ENCODE assay signal across 11 mouse cellular contexts in the genomic region with DNA sequence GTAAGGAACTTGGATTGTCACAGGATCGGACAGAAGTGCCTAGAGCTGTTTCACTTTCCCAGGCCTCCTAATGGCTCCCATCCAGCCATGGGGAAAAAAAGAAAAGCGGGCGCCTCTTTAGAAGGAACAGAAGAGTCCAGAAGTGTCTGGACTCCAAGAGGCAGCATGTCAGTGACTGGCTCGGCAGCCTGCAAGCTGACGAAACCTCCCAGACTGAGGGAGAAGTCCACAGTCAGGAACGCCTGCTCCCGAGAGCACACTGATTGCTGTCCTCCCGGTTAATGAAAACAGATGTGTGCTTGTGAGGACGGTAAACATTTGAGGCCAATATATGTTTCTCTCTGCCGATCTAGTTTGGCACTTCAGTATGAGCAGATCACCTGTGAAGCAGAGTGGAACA.
DNase-seq lines count a peak whose midpoint lies in the region; ATAC-seq lines count a peak whose summit lies in the region.
"Had no signal": no experiment of that assay in that cellular context is flagged by ENCODE, and none has a peak within 500 bp of the region (broad histone marks: within the 10 kb centered on the region; RNA-seq: fewer than 3 reads in every experiment).

No protein-coding gene starts in this region.

- no peak overlapping the region for H3K9ac ChIP-seq in limb, embryonic 13.5 days
- no peak overlapping the region for H3K9ac ChIP-seq in forebrain, embryonic 13.5 days
- H3K9ac ChIP-seq: limb, embryonic 15.5 days had no signal

- 27% methylated on average over 10 of the region's 10 CpGs for WGBS in limb, embryonic 13.5 days
- 90% methylated on average over 10 of the region's 10 CpGs for WGBS in forebrain, embryonic 13.5 days

- H3K4me3 ChIP-seq in limb, embryonic 13.5 days, result no peak overlapping the region
- no peak overlapping the region for H3K4me3 ChIP-seq in forebrain, embryonic 13.5 days
- H3K4me3 ChIP-seq: limb, embryonic 15.5 days; myocyte had no signal

- peaks cover 10% of the 10 kb centered on the region for H3K4me1 ChIP-seq in limb, embryonic 13.5 days
- no peaks in the 10 kb centered on the region for H3K4me1 ChIP-seq in forebrain, embryonic 13.5 days

- no peaks in the 10 kb centered on the region for H3K27me3 ChIP-seq in limb, embryonic 13.5 days
- H3K27me3 ChIP-seq in forebrain, embryonic 13.5 days, result no peaks in the 10 kb centered on the region
- H3K27me3 ChIP-seq: limb, embryonic 15.5 days had no signal

- peak; percentile 58 for DNase-seq in urinary bladder, postnatal 14 days (ENCODE audit: low spot score)
- DNase-seq in urinary bladder, adult 18-20 months (ENCODE audit: low spot score in 2 of 2), result no peak
- peak; percentile 37 for DNase-seq in gastrocnemius, postnatal 10 days
- DNase-seq in left cerebral cortex, postnatal 14 days (ENCODE audit: low spot score in 2 of 2), result no peak
- no peak for DNase-seq in layer of hippocampus, postnatal 10 days (ENCODE audit: low spot score in 2 of 2)
- DNase-seq: cerebellum, adult 9-11 months; thymus, postnatal 25 days had no signal

- 0 out of 2 replicates have a peak, but pooled peaks cover 9% of the 10 kb centered on the region for H3K9me3 ChIP-seq in limb, embryonic 13.5 days
- H3K9me3 ChIP-seq in forebrain, embryonic 13.5 days (replicated peaks), result peaks cover 4% of the 10 kb centered on the region; the same call in 1 of the 2 replicates
- H3K9me3 ChIP-seq: limb, embryonic 15.5 days had no signal

- intact Hi-C loops in left cerebral cortex, postnatal 14 days (cut with DNase I), result no loop called here

- ATAC-seq in limb, embryonic 13.5 days (ENCODE audit: low FRiP score, low read depth), result peak; percentile 17; the same call in 1 of the 2 replicates
- no peak for ATAC-seq in forebrain, embryonic 13.5 days

- H3K36me3 ChIP-seq in limb, embryonic 13.5 days, result no peaks in the 10 kb centered on the region
- H3K36me3 ChIP-seq in forebrain, embryonic 13.5 days (ENCODE audit: poor library complexity, severe bottlenecking), result no peaks in the 10 kb centered on the region
- H3K36me3 ChIP-seq: limb, embryonic 15.5 days had no signal

- peak overlapping the region; percentile 31; the same call in 1 of the 2 replicates for H3K4me2 ChIP-seq in limb, embryonic 13.5 days (replicated peaks)
- H3K4me2 ChIP-seq in forebrain, embryonic 13.5 days, result no peak overlapping the region
- H3K4me2 ChIP-seq: limb, embryonic 15.5 days had no signal

- no peak overlapping the region for H3K27ac ChIP-seq in limb, embryonic 13.5 days
- H3K27ac ChIP-seq in forebrain, embryonic 13.5 days, result no peak overlapping the region
- H3K27ac ChIP-seq: limb, embryonic 15.5 days had no signal

Comparison
In these comparisons a context has a peak if more than half of its experiments do, and no peak if none do; other contexts are left out.
1. DNase-seq: peak in urinary bladder, postnatal 14 days (single experiment) and gastrocnemius, postnatal 10 days (single experiment); none in urinary bladder, adult 18-20 months (0 of 2), left cerebral cortex, postnatal 14 days (0 of 2) and layer of hippocampus, postnatal 10 days (0 of 2).